Mouse (Mus musculus) E14TG2a.4 (cell line): ENCODE measurements around the gene 4931428L18Rik.

Experiments used
- CTCF ChIP-seq: conservative IDR thresholded peaks from 2 replicates; pipeline ENCODE4 v1.5.1; 2014; ENCODE audit warnings: low read length
- NANOG ChIP-seq: IDR thresholded peaks from 2 replicates; pipeline ENCODE4 v1.6.1; 2014; ENCODE audit warnings: borderline replicate concordance, low read length, mixed read lengths
- POU5F1 ChIP-seq: IDR thresholded peaks from 2 replicates; pipeline ENCODE4 v1.6.1; 2014; ENCODE audit warnings: low read length, borderline replicate concordance

- TF ChIP-seq CTCF (no peak), NANOG (no peak), POU5F1 (no peak)
Measured at GRCm38 (mm10) chr1:31094792-31095191, 127.7 kb downstream of the 4931428L18Rik start.
